Mouse (Mus musculus): ENCODE measurements around the gene Gramd1b.
A peak's percentile ranks its signal among the peaks of the same experiment; 100 is the strongest.

Gramd1b gene

GRCm38 (mm10) chr9:40519294-40519693 is 11.9 kb downstream of the Gramd1b start:
- no peak for DNase-seq (ENCODE audit: low read depth, low spot score)

GRCm38 (mm10) chr9:40511970-40512369 is 19.2 kb downstream of the Gramd1b start:
- DNase-seq (ENCODE audit: low read depth, low spot score) = no peak

- no peak for DNase-seq (ENCODE audit: low read depth, low spot score)
These were observed 21.7 kb downstream of the Gramd1b start for GRCm38 (mm10) chr9:40509479-40509878.

DNA sequence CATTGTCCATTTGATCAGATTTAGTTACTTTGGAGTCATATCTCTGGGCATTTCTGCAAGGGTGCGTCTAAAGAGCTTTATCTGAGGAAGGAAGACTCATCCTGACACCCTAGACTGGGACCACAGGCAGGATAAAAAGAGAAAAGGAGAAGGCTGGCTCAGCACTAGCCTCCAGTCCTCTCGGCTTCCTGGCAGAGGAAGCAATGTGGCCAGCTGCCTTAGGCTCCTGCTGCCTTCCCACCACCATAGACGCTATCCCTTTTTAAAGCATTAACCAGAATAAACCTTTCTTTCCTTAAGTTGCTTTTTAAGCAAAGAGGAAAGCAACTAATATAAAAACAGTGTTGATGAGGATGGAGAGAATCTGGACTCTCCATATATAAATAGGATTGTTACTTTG is 24.6 kb downstream of the Gramd1b start:
- DNase-seq (ENCODE audit: low read depth, low spot score) = no peak

DNA sequence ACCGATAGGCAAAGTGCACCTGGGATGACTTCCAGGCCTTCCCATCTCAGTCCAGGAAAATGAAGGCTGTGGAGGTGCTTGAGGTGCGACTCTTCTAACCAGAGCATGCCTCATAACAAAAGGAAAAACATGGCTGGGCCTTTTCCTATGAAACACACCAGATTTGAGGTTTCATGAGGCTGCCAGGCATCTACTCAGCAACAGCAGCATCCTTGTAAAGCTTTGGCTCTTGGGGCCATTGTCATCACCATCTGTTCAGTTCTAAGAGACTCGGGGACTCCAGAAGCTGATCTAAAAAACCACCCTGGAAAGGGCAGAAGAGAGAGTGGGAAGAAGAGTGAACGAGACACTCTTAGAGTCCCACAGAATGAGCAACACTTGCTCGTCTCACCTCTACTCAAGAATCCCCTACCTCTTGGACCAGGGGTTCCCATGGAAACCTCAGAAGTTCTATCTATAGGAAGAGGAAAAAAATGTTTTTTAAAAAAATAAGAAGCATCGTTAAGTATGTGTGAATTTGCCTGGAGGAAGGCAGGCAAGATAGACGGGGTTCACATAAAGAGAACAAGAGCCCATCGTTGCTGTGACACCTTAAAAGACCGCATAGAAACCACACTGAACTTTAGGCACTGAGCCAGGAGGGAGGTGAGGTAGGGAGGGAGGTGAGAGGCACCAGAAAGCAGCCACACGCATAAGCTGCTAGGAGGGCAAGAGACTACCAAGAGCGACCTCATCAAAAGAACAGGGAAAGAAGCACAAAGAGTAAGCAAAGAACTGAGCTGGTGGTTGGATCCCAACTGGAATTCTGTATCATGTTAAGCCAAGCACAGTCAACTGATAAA is 25.5 kb downstream of the Gramd1b start:
- DNase-seq (ENCODE audit: low read depth, low spot score) = no peak

GRCm38 (mm10) chr9:40504886-40505285 is 26.3 kb downstream of the Gramd1b start:
- DNase-seq (ENCODE audit: low read depth, low spot score) = no peak

GRCm38 (mm10) chr9:40500691-40501090 is 30.5 kb downstream of the Gramd1b start:
- no peak for DNase-seq (ENCODE audit: low read depth, low spot score)

- peak; percentile 69 for DNase-seq (ENCODE audit: low read depth, low spot score)
These were observed 48.7 kb downstream of the Gramd1b start for GRCm38 (mm10) chr9:40482351-40483084.

GRCm38 (mm10) chr9:40481271-40481670 is 49.9 kb downstream of the Gramd1b start:
- no peak for DNase-seq (ENCODE audit: low read depth, low spot score)

DNA sequence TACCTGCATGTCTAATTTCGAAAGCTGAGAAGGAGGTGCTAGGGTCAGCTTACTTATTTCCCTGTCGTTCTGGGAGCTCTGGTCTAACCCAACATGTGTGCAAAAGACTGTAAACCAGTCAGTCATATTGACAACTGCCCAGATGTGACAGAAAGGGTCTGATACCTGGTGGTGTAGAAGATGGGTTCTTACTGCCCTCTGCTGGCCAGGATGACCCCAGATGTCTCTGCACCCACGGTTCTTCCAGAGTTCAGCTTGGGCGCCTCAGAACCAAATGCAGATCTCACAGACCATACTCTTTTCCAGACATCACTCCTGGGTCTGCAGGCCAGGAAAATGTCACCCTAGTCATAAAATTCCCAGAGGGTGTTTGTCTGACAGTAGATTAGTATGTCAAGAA is 51.9 kb downstream of the Gramd1b start:
- peak; percentile 80 for DNase-seq (ENCODE audit: low read depth, low spot score)

- no peak for DNase-seq (ENCODE audit: low read depth, low spot score)
These were observed 52.9 kb downstream of the Gramd1b start for GRCm38 (mm10) chr9:40478146-40478900.

- no peak for DNase-seq (ENCODE audit: low read depth, low spot score)
These were observed 53.6 kb downstream of the Gramd1b start for GRCm38 (mm10) chr9:40477611-40478010.

- DNase-seq (ENCODE audit: low read depth, low spot score) = no peak
These were observed 55.1 kb downstream of the Gramd1b start for GRCm38 (mm10) chr9:40476098-40476497.

DNA sequence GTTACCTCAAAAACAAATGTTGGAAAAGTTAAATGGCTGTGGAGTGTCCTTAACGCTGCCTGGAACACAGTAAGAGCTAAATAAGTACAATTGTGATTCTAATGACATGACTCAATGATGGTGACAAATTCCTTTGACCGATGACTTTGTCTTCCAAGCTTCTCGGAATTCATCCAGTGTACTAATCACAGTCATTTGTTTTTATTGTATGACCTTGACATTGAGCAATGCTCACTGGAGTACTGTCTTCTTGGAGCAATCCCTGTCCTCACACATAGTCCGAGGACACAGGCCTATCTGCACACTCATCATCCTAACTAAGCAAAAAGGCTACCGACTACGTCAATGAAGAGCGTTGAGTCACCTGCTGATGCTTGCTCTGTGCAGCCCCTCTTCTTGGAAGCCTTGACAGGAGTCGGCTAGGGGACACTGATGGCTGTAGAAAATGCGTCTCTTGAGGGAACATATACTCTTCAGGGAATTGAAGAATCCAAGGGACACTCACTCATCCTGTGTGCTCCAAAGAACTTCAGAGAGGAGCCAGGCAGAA is 58.1 kb downstream of the Gramd1b start:
- DNase-seq (ENCODE audit: low read depth, low spot score) = no peak

DNA sequence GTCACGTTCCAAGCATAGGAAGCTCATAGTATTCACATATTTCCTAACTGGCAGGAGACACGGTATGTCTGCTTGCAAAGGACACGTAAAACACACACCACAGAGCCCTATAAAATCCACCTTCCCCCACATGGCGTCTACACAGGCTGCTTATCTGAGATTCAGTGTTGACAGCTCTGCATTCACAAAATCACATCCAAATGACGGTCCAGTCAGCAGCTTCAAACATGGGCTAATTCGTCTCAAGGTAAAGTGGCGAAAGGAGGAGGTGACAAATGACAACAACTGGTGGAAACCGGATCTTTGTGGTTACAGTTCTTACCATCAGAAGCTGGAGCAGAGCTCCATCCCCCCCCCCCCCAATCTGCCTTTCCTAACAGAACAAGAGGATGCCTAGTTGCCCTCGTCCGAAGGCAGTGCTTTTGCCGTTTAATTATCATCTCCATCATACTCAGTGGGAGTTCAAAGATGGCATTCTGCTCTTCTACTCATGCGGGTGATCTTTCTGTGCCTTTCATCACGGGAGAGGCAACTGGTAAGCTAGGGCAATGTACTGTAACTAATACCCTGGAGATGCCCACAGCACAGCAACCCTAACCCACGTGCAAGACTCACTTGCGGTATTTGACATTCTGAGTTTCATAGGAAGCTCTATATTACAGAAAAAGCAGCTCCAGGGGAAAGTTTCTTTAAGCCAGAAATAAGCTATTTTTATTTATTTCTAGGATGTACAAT is 61.6 kb downstream of the Gramd1b start:
- DNase-seq (ENCODE audit: low read depth, low spot score) = no peak

- no peak for DNase-seq (ENCODE audit: low read depth, low spot score)
These were observed 64.4 kb downstream of the Gramd1b start for GRCm38 (mm10) chr9:40466782-40467181.

DNA sequence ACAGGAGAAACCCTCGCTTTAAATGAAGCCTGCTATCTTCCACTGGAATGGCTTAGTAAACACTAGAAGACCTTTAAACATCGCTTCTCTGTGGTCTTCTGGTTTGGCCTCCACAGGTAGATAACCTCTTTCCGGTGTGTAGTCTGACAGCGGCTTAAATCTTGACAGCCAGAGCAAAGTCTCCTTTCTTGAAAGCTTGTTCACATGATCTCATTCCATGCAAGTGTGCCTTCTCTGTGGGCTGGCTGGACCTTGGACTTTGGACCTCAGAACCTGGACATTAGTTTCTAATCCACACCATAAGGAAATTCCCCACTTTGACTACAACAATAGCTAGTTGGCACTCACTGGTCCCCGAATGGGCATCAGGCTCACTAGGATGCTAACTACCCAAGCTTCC is 65.6 kb downstream of the Gramd1b start:
- no peak for DNase-seq (ENCODE audit: low read depth, low spot score)

DNA sequence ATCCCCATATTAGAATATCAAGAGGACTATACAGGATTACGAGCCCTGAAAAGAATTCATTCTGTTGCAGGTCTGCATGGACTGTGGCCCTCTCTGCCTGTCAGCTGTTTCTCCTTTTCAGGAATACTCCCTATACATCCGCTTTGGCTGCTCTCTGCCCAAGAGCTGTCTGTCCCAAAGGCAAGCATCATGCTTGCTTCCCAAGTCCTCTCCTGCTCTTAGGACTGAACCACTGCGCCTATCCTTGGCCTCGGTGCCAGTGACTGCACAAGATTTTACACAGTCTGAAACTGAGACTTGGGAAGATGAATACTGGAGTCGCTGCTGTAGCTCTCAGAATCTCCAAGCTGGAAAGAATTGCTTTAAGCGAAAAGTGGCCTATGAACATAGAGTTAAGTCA is 68.8 kb downstream of the Gramd1b start:
- no peak for DNase-seq (ENCODE audit: low read depth, low spot score)

DNA sequence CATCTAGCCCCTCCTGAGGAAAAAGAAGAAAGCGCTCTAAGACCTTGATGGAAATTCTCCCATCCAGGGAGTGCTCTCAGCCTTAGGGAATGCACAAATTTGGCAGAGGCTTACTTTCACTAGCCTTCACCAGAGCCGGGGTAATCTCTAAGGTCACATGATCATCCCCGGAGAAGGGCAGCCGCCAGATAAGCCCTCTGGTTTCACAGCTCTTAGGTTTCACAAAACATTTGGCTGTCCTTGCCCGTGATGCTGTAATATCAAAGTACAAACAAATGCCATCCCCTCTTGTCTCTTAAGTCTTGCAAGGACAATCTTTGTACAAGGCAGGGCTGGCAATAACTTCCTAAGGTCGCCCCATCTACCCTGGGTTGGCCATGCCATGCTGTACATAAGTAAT is 70.4 kb downstream of the Gramd1b start:
- no peak for DNase-seq (ENCODE audit: low read depth, low spot score)

GRCm38 (mm10) chr9:40459304-40460280 is 71.6 kb downstream of the Gramd1b start:
- no peak for DNase-seq (ENCODE audit: low read depth, low spot score)

Measured in CD4-positive helper T cell, adult 2 months (primary cell).